Mouse (Mus musculus): ENCODE results near the gene Gm49337. TPM values are rescaled to one million over a fixed set of nuclear protein-coding genes. Genes with fewer than 3 reads are reported as not detected.

Gene Gm49337
- total and polyA plus RNA-seq, 2 experiments from 2014 or later, result not detected

DNA sequence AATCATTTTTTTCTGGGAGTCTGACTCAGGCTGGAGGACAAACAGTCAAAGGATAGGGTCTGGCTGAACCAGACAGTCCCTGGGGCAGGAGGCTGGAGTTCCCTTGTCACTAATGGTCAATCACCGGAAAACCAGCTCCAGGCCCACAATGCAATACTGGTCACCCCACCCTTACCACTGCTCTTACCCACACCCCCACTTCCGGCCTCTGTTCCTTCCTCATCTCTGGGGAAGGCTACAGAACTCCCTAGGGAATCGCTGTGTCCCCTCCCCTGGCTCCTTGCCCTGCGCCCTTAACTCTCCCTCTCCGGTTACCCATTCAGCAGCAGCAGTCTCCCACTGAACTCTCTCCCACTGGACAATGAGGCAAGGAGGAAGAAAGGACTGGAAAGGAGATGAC lies 4.0 kb downstream of the Gm49337 start:
- WGBS, result 32% methylated on average over 5 of the region's 5 CpGs
- no peaks in the 10 kb centered on the region for H3K9me3 ChIP-seq (ENCODE audit: low read length)
- peak; percentile 53 for DNase-seq (ENCODE audit: low spot score)
- peak overlapping the region; percentile 89 for H3K27ac ChIP-seq
- H3K36me3 ChIP-seq (ENCODE audit: insufficient read depth, low read length), result no peaks in the 10 kb centered on the region
- peak overlapping the region; percentile 45 for H3K9ac ChIP-seq (replicated peaks; ENCODE audit: low read length)
- peak; percentile 41; the same call in 1 of the 2 replicates for ATAC-seq
- H3K27me3 ChIP-seq (ENCODE audit: insufficient read depth, low read length), result no peaks in the 10 kb centered on the region
- no peak overlapping the region for H3K4me3 ChIP-seq (ENCODE audit: low read length)
- TF ChIP-seq CTCF (IDR thresholded peaks at IDR 0.05; ENCODE audit: low read depth), result no peak
- peaks cover 21% of the 10 kb centered on the region for H3K4me1 ChIP-seq (ENCODE audit: insufficient read depth, low read length)
- peak overlapping the region; percentile 52 for H3K4me2 ChIP-seq (ENCODE audit: low read depth, low read length)

DNA sequence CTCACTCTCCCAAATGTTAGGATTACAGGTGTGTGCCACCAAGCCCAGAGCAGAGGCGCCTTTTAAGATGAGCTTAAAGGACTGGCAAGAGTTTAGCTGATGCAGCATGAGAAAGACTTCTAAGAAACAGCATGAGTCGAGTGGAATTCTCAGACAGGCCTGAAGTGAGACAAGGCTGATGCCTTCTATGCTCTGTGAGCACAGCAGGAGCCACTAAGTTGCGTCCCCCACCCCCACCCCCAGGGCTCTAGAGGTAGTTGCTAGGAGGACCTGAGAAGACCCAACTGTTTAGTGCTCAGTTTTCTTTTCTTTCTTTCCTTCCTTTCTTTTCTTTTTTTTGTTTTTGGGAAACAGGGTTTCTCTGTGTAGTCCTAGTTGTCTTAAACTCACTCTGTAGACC lies 8.9 kb downstream of the Gm49337 start:
- ATAC-seq, result no peak

DNA sequence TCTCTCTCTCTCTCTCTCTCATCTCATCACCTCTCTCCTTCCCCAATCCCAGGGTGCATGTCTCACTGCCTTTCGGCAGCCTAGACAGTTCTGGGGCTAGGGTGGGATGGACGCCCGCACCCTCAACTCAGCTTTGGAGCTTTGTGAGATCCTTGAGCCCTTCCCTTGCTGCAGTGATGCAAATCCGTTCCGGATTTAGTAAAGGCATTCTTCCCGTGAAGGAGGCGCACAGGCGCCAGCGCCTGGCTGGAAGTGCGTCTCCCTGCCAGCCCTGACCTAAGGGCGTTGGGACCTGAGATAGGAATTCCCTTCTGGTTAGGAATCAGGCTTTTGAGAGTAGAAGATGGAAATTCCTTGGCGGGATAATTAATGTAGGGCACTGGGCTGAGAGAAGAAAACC lies 9.6 kb downstream of the Gm49337 start:
- Histone ChIP-seq H3K27ac (peak overlapping the region; percentile 32; the same call in 1 of the 2 replicates), H3K27me3 (ENCODE audit: insufficient read depth, low read length) (no peaks in the 10 kb centered on the region), H3K36me3 (ENCODE audit: insufficient read depth, low read length) (no peaks in the 10 kb centered on the region), H3K4me1 (ENCODE audit: insufficient read depth, low read length) (peaks cover 7% of the 10 kb centered on the region), H3K4me2 (ENCODE audit: low read depth, low read length) (peak overlapping the region; percentile 41), H3K9ac (replicated peaks; ENCODE audit: low read length) (peak overlapping the region; percentile 33; the same call in 1 of the 2 replicates), H3K9me3 (ENCODE audit: low read length) (no peaks in the 10 kb centered on the region), H3K4me3 (ENCODE audit: low read length) (peak overlapping the region; percentile 4; the same call in 1 of the 2 replicates)
- DNase-seq (ENCODE audit: low spot score) (peak; percentile 28), ATAC-seq (no peak)
- WGBS, result 5% methylated on average over 12 of the region's 12 CpGs
- TF ChIP-seq CTCF (IDR thresholded peaks at IDR 0.05; ENCODE audit: low read depth), result no peak

More for the DNA sequence above, 8.9 kb downstream of the Gm49337 start:
- no peak for DNase-seq (ENCODE audit: low spot score)
- Histone ChIP-seq H3K9me3 (ENCODE audit: low read length) (no peaks in the 10 kb centered on the region), H3K4me2 (ENCODE audit: low read depth, low read length) (no peak overlapping the region), H3K9ac (replicated peaks; ENCODE audit: low read length) (no peak overlapping the region), H3K36me3 (ENCODE audit: insufficient read depth, low read length) (no peaks in the 10 kb centered on the region), H3K27ac (no peak overlapping the region), H3K4me1 (ENCODE audit: insufficient read depth, low read length) (peaks cover 12% of the 10 kb centered on the region), H3K4me3 (ENCODE audit: low read length) (no peak overlapping the region), H3K27me3 (ENCODE audit: insufficient read depth, low read length) (no peaks in the 10 kb centered on the region)
- TF ChIP-seq CTCF (IDR thresholded peaks at IDR 0.05; ENCODE audit: low read depth), result no peak
- WGBS, result 39% methylated on average over 3 of the region's 3 CpGs

DNA sequence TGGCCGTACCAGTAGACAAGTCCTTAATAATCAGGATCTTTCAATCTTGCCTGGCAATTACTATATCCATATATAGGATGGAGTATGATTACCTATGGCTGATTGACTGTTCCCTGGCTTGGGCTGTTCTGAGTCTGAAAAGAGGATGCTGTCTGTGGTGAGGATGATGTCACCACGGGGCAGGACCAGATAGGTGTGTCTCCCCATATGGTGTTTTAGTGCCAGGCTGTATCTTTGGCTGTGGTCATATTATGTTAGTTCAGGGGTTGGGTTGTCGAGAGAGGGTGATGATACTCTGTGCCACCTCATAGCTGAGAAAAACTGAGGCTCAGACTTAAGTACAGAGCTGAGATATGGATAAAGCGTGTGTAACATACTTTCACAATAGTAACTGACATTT lies 11.9 kb downstream of the Gm49337 start:
- H3K9ac ChIP-seq (replicated peaks; ENCODE audit: low read length), result no peak overlapping the region
- 93% methylated on average over 4 of the region's 4 CpGs for WGBS
- no peak overlapping the region for H3K4me3 ChIP-seq (ENCODE audit: low read length)
- no peak for ATAC-seq
- no peak overlapping the region for H3K27ac ChIP-seq
- H3K36me3 ChIP-seq (ENCODE audit: insufficient read depth, low read length), result no peaks in the 10 kb centered on the region
- no peak for DNase-seq (ENCODE audit: low spot score)
- H3K4me2 ChIP-seq (ENCODE audit: low read depth, low read length), result no peak overlapping the region
- H3K9me3 ChIP-seq (ENCODE audit: low read length), result no peaks in the 10 kb centered on the region
- H3K4me1 ChIP-seq (ENCODE audit: insufficient read depth, low read length), result peaks cover 4% of the 10 kb centered on the region; the same call in 1 of the 2 replicates
- no peak for TF ChIP-seq CTCF (IDR thresholded peaks at IDR 0.05; ENCODE audit: low read depth)
- no peaks in the 10 kb centered on the region for H3K27me3 ChIP-seq (ENCODE audit: insufficient read depth, low read length)

DNA sequence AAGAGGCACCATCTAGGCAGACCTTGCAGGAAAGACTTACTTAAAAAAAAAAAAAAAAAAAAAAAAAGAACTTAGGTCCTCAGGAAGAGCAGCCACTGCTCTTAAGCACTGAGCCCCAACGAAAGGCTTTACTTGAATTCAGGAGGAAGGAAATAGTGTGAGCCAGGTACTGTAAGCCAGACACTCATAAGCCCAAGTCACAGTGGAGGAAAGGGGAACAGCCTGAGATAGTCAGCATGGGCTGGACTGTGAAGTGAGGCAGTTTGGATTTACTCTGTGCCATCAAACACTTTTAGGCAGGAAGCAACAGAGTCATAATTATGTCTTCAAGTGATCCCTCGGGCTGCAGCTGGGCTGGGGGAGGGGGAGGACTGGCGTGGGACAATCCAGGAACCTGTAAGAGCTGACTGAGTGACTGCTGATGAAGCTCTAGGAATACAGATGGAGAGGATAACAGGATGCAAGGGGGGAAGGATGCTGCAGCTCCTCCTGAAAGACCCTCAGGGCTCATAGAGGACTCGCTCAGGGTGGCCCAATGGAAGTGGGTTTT lies 19.2 kb downstream of the Gm49337 start:
- Histone ChIP-seq H3K4me2 (ENCODE audit: low read depth, low read length) (no peak overlapping the region), H3K9me3 (ENCODE audit: low read length) (no peaks in the 10 kb centered on the region), H3K4me3 (ENCODE audit: low read length) (no peak overlapping the region), H3K4me1 (ENCODE audit: insufficient read depth, low read length) (no peaks in the 10 kb centered on the region), H3K9ac (replicated peaks; ENCODE audit: low read length) (no peak overlapping the region), H3K27ac (no peak overlapping the region), H3K36me3 (ENCODE audit: insufficient read depth, low read length) (no peaks in the 10 kb centered on the region), H3K27me3 (ENCODE audit: insufficient read depth, low read length) (no peaks in the 10 kb centered on the region)
- TF ChIP-seq CTCF (IDR thresholded peaks at IDR 0.05; ENCODE audit: low read depth), result no peak
- no peak for ATAC-seq
- no peak for DNase-seq (ENCODE audit: low spot score)
- 61% methylated on average over 4 of the region's 4 CpGs for WGBS

DNA sequence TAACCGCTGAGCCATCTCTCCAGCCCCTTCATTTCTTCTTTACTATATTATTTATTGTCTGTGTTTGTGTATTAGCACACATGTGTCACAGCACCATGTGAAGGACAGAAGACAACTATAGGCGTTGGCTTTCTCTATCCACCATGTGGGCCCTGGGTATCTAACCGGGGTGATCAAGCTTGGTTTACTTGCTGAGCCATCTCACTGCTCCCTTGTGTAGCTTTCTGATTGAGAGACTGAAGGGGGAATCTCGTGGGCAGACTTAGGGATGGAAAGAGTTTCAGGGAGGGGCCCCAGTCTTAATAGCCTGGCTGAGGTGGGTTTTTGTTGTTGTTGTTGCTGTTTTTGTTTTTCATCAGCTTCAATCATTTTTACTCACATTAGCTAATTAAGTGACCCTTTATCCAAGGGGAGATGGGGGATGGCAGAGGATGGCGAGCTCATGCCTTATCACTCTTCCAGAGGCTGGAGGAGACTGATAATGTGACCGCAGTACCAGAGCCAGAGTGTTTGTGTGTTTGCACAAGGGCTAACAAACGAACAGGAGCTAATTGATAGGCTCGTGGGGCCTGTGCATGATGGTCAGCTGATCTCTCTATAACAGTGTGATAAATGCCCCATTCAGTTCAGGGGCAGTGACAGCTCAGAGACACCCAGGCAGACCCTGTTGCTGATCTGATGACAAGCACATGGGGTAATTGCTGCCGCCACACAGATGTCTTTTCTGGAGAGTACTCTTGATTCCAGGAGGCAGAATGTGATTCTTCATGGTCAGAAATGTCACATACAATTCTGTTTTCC lies 20.6 kb downstream of the Gm49337 start:
- H3K4me3 ChIP-seq (ENCODE audit: low read length), result no peak overlapping the region
- no peaks in the 10 kb centered on the region for H3K9me3 ChIP-seq (ENCODE audit: low read length)
- H3K9ac ChIP-seq (replicated peaks; ENCODE audit: low read length), result no peak overlapping the region
- 71% methylated on average over 9 of the region's 9 CpGs for WGBS
- H3K4me1 ChIP-seq (ENCODE audit: insufficient read depth, low read length), result no peaks in the 10 kb centered on the region
- DNase-seq (ENCODE audit: low spot score) (no peak), ATAC-seq (no peak)
- H3K27me3 ChIP-seq (ENCODE audit: insufficient read depth, low read length), result no peaks in the 10 kb centered on the region
- no peak overlapping the region for H3K27ac ChIP-seq
- no peak for TF ChIP-seq CTCF (IDR thresholded peaks at IDR 0.05; ENCODE audit: low read depth)
- H3K4me2 ChIP-seq (ENCODE audit: low read depth, low read length), result no peak overlapping the region
- no peaks in the 10 kb centered on the region for H3K36me3 ChIP-seq (ENCODE audit: insufficient read depth, low read length)

DNA sequence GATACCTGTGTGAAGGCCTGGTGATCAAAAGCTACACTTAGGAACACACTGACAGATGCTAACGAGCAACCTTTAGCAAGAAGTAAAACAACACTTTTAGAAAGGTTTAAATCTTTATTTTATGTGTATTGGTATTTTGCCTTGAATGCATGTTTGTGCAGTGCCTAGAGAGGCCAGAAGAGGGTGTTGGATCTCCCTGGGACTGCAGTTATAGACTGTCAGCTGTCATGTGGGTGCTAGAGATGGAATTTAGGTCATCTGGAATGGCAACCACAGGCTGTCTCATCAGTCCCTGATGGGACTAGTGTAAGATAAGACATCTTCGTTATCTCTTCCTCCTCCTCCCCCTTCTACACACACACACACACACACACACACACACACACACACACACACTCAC lies 25.2 kb downstream of the Gm49337 start:
- ATAC-seq (no peak), DNase-seq (ENCODE audit: low spot score) (no peak)
- no peaks in the 10 kb centered on the region for H3K9me3 ChIP-seq (ENCODE audit: low read length)
- TF ChIP-seq CTCF (IDR thresholded peaks at IDR 0.05; ENCODE audit: low read depth), result peak; percentile 34; the same call in 1 of the 2 replicates
- no peaks in the 10 kb centered on the region for H3K4me1 ChIP-seq (ENCODE audit: insufficient read depth, low read length)
- H3K4me2 ChIP-seq (ENCODE audit: low read depth, low read length), result no peak overlapping the region
- H3K36me3 ChIP-seq (ENCODE audit: insufficient read depth, low read length), result no peaks in the 10 kb centered on the region
- 83% methylated on average over 2 of the region's 2 CpGs for WGBS
- H3K9ac ChIP-seq (replicated peaks; ENCODE audit: low read length), result no peak overlapping the region
- H3K4me3 ChIP-seq (ENCODE audit: low read length), result no peak overlapping the region
- H3K27me3 ChIP-seq (ENCODE audit: insufficient read depth, low read length), result no peaks in the 10 kb centered on the region
- no peak overlapping the region for H3K27ac ChIP-seq
